Mouse (Mus musculus) MEL (cell line): ENCODE results near the gene Agrn. TPM values are rescaled to one million over a fixed set of nuclear protein-coding genes. Genes with fewer than 3 reads are reported as not detected.

Experiments used
- DNase-seq: peaks from one replicate; pipeline ENCODE4 v3.0.0; 2011; ENCODE audit warnings: low read depth, low spot score
- H3K27ac ChIP-seq: 2 replicates; pipeline ENCODE4 v1.5.1; 2012; ENCODE audit warnings: low read depth, mild to moderate bottlenecking, control low read depth, low read length, moderate library complexity; ENCODE audit not compliant: control insufficient read depth
- H3K27me3 ChIP-seq, 2 experiments: fragments of 150-350 bp in 1 of 2; sonication (generic) in 1 of 2; 2 replicates each; pipeline ENCODE4 v1.6.1; 2012; ENCODE audit warnings: low read length in 2 of 2, mild to moderate bottlenecking in 2 of 2, improper control_type of control experiment in 1 of 2, moderate library complexity in 1 of 2; ENCODE audit not compliant: insufficient read depth in 2 of 2, control insufficient read depth in 1 of 2
- H3K36me3 ChIP-seq, 2 experiments: 2 replicates each; pipeline ENCODE4 v1.6.1; 2012 to 2014; ENCODE audit warnings: low read length in 2 of 2, improper control_type of control experiment in 1 of 2, inconsistent platforms in 1 of 2, mild to moderate bottlenecking in 1 of 2; ENCODE audit not compliant: insufficient read depth in 2 of 2, control insufficient read depth in 1 of 2
- H3K4me1 ChIP-seq, 2 experiments: fragments of 150-350 bp in 1 of 2; sonication (generic) in 1 of 2; 2 replicates each; pipeline ENCODE4 v1.6.1; 2012; ENCODE audit warnings: low read length in 2 of 2, improper control_type of control experiment in 1 of 2, mild to moderate bottlenecking in 1 of 2; ENCODE audit not compliant: insufficient read depth in 2 of 2, control insufficient read depth in 1 of 2
- H3K4me3 ChIP-seq, 2 experiments: fragments of 150-350 bp in 1 of 2; sonication (generic) in 1 of 2; 2 replicates each; pipeline ENCODE4 v1.5.1; 2012; ENCODE audit warnings: low read depth in 2 of 2, low read length in 2 of 2, mild to moderate bottlenecking in 2 of 2, moderate library complexity in 2 of 2, control low read depth in 1 of 2, improper control_type of control experiment in 1 of 2; ENCODE audit not compliant: control insufficient read depth in 1 of 2, insufficient read depth in 1 of 2
- H3K79me2 ChIP-seq: 2 replicates; pipeline ENCODE4 v1.6.1; 2012; ENCODE audit warnings: mild to moderate bottlenecking, low read length, moderate library complexity; ENCODE audit not compliant: control insufficient read depth, poor library complexity, insufficient read depth
- H3K9ac ChIP-seq: 2 replicates; pipeline ENCODE4 v1.6.1; 2012; ENCODE audit warnings: low read depth, mild to moderate bottlenecking, control low read depth, low read length, moderate library complexity; ENCODE audit not compliant: control insufficient read depth, poor library complexity, severe bottlenecking
- H3K9me3 ChIP-seq: fragments of 150-350 bp; sonication (generic); replicated peaks from 2 replicates; pipeline ENCODE4 v1.6.1; 2012; ENCODE audit warnings: mild to moderate bottlenecking, low read length, improper control_type of control experiment, moderate library complexity; ENCODE audit not compliant: insufficient read depth
- BHLHE40 ChIP-seq: IDR thresholded peaks from 2 replicates; pipeline ENCODE4 v1.6.1; 2012; ENCODE audit warnings: low read depth, mild to moderate bottlenecking, inconsistent platforms, low read length, improper control_type of control experiment, borderline replicate concordance
- CHD1 ChIP-seq: IDR thresholded peaks from 2 replicates; pipeline ENCODE4 v1.6.1; 2012; ENCODE audit warnings: low read depth, mild to moderate bottlenecking, inconsistent platforms, low read length, improper control_type of control experiment
- CHD2 ChIP-seq: IDR thresholded peaks from 2 replicates; pipeline ENCODE4 v1.6.1; 2011; ENCODE audit warnings: low read length, improper control_type of control experiment
- CTCF ChIP-seq, 3 experiments: IDR thresholded peaks in 2 of 3; conservative IDR thresholded peaks in 1 of 3; 2 replicates each; pipeline ENCODE4 v1.5.1; 2011 to 2012; ENCODE audit warnings: low read length in 3 of 3, low read depth in 2 of 3, mild to moderate bottlenecking in 2 of 3, improper control_type of control experiment in 1 of 3, inconsistent platforms in 1 of 3, mixed read lengths in 1 of 3, moderate library complexity in 1 of 3; ENCODE audit not compliant: control insufficient read depth in 1 of 3, insufficient read depth in 1 of 3, poor library complexity in 1 of 3, severe bottlenecking in 1 of 3
- E2F4 ChIP-seq: IDR thresholded peaks from 2 replicates; pipeline ENCODE4 v1.6.1; 2011; ENCODE audit warnings: low read depth, low read length, improper control_type of control experiment, borderline replicate concordance
- ELF1 ChIP-seq: IDR thresholded peaks from 2 replicates; pipeline ENCODE4 v1.6.1; 2014; ENCODE audit warnings: low read depth, mild to moderate bottlenecking, inconsistent platforms, low read length, improper control_type of control experiment, moderate library complexity
- EP300 ChIP-seq, 2 experiments: IDR thresholded peaks; 2 replicates each; pipeline ENCODE4 v1.6.1; 2011; ENCODE audit warnings: improper control_type of control experiment in 2 of 2, low read length in 2 of 2, low read depth in 1 of 2, mild to moderate bottlenecking in 1 of 2
- ETS1 ChIP-seq: IDR thresholded peaks from 2 replicates; pipeline ENCODE4 v1.6.1; 2012; ENCODE audit warnings: low read depth, mild to moderate bottlenecking, inconsistent platforms, low read length, improper control_type of control experiment, moderate library complexity
- GABPA ChIP-seq: IDR thresholded peaks from 2 replicates; pipeline ENCODE4 v1.6.1; 2012; ENCODE audit warnings: low read depth, mild to moderate bottlenecking, inconsistent platforms, low read length, improper control_type of control experiment, moderate library complexity
- HCFC1 ChIP-seq: IDR thresholded peaks from 2 replicates; pipeline ENCODE4 v1.6.1; 2012; ENCODE audit warnings: low read depth, mild to moderate bottlenecking, inconsistent platforms, low read length, improper control_type of control experiment, moderate library complexity
- JUND ChIP-seq: IDR thresholded peaks from 2 replicates; pipeline ENCODE4 v1.6.1; 2011; ENCODE audit warnings: low read depth, mild to moderate bottlenecking, improper control_type of control experiment, low read length
- MAFK ChIP-seq: IDR thresholded peaks from 2 replicates; pipeline ENCODE4 v1.6.1; 2011; ENCODE audit warnings: low read depth, mild to moderate bottlenecking, low read length, improper control_type of control experiment, borderline replicate concordance
- MAX ChIP-seq: IDR thresholded peaks from 2 replicates; pipeline ENCODE4 v1.6.1; 2011; ENCODE audit warnings: low read length, improper control_type of control experiment
- MAZ ChIP-seq: IDR thresholded peaks from 2 replicates; pipeline ENCODE4 v1.6.1; 2012; ENCODE audit warnings: low read depth, mild to moderate bottlenecking, inconsistent platforms, low read length, improper control_type of control experiment
- MEF2A ChIP-seq: IDR thresholded peaks from 2 replicates; pipeline ENCODE4 v1.6.1; 2014; ENCODE audit warnings: low read depth, mild to moderate bottlenecking, inconsistent platforms, low read length, improper control_type of control experiment; ENCODE audit not compliant: poor library complexity, insufficient replicate concordance, severe bottlenecking; ENCODE audit errors: extremely low read depth
- MXI1 ChIP-seq: IDR thresholded peaks from 2 replicates; pipeline ENCODE4 v1.6.1; 2011; ENCODE audit warnings: mild to moderate bottlenecking, low read depth, low read length, improper control_type of control experiment
- MYB ChIP-seq: IDR thresholded peaks from 2 replicates; pipeline ENCODE4 v1.6.1; 2011; ENCODE audit warnings: mild to moderate bottlenecking, low read depth, low read length, improper control_type of control experiment
- MYC ChIP-seq: IDR thresholded peaks from 2 replicates; pipeline ENCODE4 v1.6.1; 2011; ENCODE audit warnings: low read depth, mild to moderate bottlenecking, low read length, improper control_type of control experiment, moderate library complexity
- NELFE ChIP-seq: IDR thresholded peaks from 2 replicates; pipeline ENCODE4 v1.6.1; 2011; ENCODE audit warnings: low read depth, low read length, improper control_type of control experiment
- POLR2A ChIP-seq, 2 experiments: IDR thresholded peaks; 2 replicates each; pipeline ENCODE4 v1.6.1; 2011 to 2012; ENCODE audit warnings: low read length in 2 of 2, mild to moderate bottlenecking in 2 of 2, control low read depth in 1 of 2, improper control_type of control experiment in 1 of 2, low read depth in 1 of 2, moderate library complexity in 1 of 2; ENCODE audit not compliant: control insufficient read depth in 1 of 2, insufficient read depth in 1 of 2, poor library complexity in 1 of 2
- POLR2AphosphoS2 ChIP-seq: IDR thresholded peaks from 2 replicates; pipeline ENCODE4 v1.6.1; 2011; ENCODE audit warnings: low read length, improper control_type of control experiment
- POLR2AphosphoS5 ChIP-seq: IDR thresholded peaks from 2 replicates; pipeline ENCODE4 v1.6.1; 2012; ENCODE audit warnings: low read depth, borderline replicate concordance, mild to moderate bottlenecking, inconsistent platforms, low read length, moderate library complexity, mixed read lengths
- RAD21 ChIP-seq: IDR thresholded peaks from 2 replicates; pipeline ENCODE4 v1.6.1; 2011; ENCODE audit warnings: mild to moderate bottlenecking, low read depth, low read length, improper control_type of control experiment
- SIN3A ChIP-seq: IDR thresholded peaks from 2 replicates; pipeline ENCODE4 v1.6.1; 2012; ENCODE audit warnings: low read length, improper control_type of control experiment, inconsistent platforms
- SMC3 ChIP-seq: IDR thresholded peaks from 2 replicates; pipeline ENCODE4 v1.6.1; 2011; ENCODE audit warnings: low read depth, low read length, improper control_type of control experiment
- TAL1 ChIP-seq: IDR thresholded peaks from 2 replicates; pipeline ENCODE4 v1.6.1; 2012; ENCODE audit warnings: mild to moderate bottlenecking, inconsistent platforms, low read length, moderate library complexity, mixed read lengths
- TBP ChIP-seq: IDR thresholded peaks from 2 replicates; pipeline ENCODE4 v1.8.0; 2011; ENCODE audit warnings: low read depth, low read length, improper control_type of control experiment
- TCF12 ChIP-seq: IDR thresholded peaks from 2 replicates; pipeline ENCODE4 v1.6.1; 2014; ENCODE audit warnings: low read depth, mild to moderate bottlenecking, inconsistent platforms, low read length, improper control_type of control experiment, moderate library complexity
- UBTF ChIP-seq: IDR thresholded peaks from 2 replicates; pipeline ENCODE4 v1.6.1; 2012; ENCODE audit warnings: low read depth, mild to moderate bottlenecking, inconsistent platforms, low read length, improper control_type of control experiment, moderate library complexity, borderline replicate concordance; ENCODE audit not compliant: insufficient read depth
- USF1 ChIP-seq: IDR thresholded peaks from 2 replicates; pipeline ENCODE4 v1.6.1; 2014; ENCODE audit warnings: low read depth, mild to moderate bottlenecking, inconsistent platforms, low read length, improper control_type of control experiment, moderate library complexity
- USF2 ChIP-seq, 2 experiments: IDR thresholded peaks; 2 replicates each; pipeline ENCODE4 v1.6.1; 2011 to 2012; ENCODE audit warnings: improper control_type of control experiment in 2 of 2, low read length in 2 of 2, borderline replicate concordance in 1 of 2, inconsistent platforms in 1 of 2, low read depth in 1 of 2, mild to moderate bottlenecking in 1 of 2; ENCODE audit not compliant: insufficient read depth in 1 of 2
- ZC3H11A ChIP-seq: IDR thresholded peaks from 2 replicates; pipeline ENCODE4 v1.6.1; 2012; ENCODE audit warnings: low read depth, mild to moderate bottlenecking, inconsistent platforms, low read length, improper control_type of control experiment
- ZKSCAN1 ChIP-seq: IDR thresholded peaks from 2 replicates; pipeline ENCODE4 v1.6.1; 2012; ENCODE audit warnings: low read depth, mild to moderate bottlenecking, inconsistent platforms, low read length, improper control_type of control experiment, moderate library complexity
- ZMIZ1 ChIP-seq: IDR thresholded peaks from 2 replicates; pipeline ENCODE4 v1.6.1; 2012; ENCODE audit warnings: low read depth, mild to moderate bottlenecking, inconsistent platforms, low read length, improper control_type of control experiment, moderate library complexity
- polyA plus RNA-seq, 2 experiments: library from polyadenylated mRNA; stranded (reverse) in 1 of 2; unstranded in 1 of 2; fragments of >175 nt in 1 of 2; fragments of >200 nt in 1 of 2; gene quantifications; 2 replicates each; pipeline versions ENCODE4 v1.2.1 to v1.2.4; 2012; ENCODE audit warnings: low replicate concordance in 2 of 2, low read depth in 1 of 2; ENCODE audit not compliant: insufficient read length in 2 of 2, insufficient read depth in 1 of 2, missing spikeins in 1 of 2
- total RNA-seq: library from RNA; depleted of rRNA; stranded (reverse); fragments of 300-350 nt; gene quantifications from 2 replicates; pipeline ENCODE4 v1.2.3, GENCODE M21; 2012

Gene Agrn
- total and polyA plus RNA-seq, 3 experiments, result 19.3 to 43.0 TPM; not detected in 1

DNA sequence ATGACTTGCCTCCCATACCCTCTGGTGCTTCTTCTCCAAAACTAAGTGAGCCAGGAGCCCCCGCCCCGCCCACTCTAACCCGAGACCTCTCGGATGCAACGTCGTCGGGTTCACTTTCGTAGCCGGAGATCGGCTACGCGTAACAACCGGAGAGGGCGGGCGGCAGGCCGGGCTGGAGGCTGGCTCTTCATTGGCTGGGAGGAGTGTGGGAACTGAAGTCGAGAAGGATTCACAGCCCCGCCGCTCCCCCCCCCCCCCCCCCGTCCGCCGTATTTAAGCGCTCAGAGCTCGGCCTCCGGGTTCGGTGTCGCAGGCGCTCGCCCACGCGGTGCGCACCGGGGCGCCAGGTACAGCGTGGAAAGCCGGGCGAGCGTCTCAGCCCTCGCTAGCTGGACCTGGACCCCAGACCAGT, 5.7 kb upstream of the Agrn start, which contains the start of gene AW011738 (continued):
- TF ChIP-seq ETS1, result peak; percentile 47; the same call in 1 of the 2 replicates
- TF ChIP-seq TAL1, result no peak
- no peak for TF ChIP-seq GABPA
- peak; percentile 78 for TF ChIP-seq NELFE

DNA sequence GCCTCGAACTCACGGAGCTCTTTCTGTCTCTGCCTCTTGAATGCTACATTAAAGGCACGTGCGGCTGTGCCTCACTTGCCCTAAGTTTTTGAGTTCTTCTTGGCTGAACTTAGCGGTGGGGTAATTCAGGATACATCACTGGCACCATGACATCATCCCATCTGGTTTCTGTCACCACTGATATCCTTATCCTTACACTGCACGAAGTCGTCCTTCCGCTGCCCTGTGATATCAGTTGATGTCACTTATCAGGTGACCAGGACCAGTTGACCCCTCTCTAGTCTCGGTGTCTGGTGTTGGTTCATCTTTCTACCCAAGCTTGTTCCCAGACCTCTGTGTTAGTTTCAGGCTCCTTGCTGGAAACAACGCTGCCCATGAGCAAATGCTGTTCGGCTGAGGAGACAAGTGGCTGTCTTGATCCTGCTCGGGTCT, 5.2 kb upstream of the Agrn start:
- H3K9ac ChIP-seq, result peak overlapping the region; percentile 49
- no peaks in the 10 kb centered on the region for H3K9me3 ChIP-seq
- peaks cover 0 to 9% of the 10 kb centered on the region in 2 experiments; a peak in 2 of 4 replicates for H3K36me3 ChIP-seq
- H3K4me3 ChIP-seq, result peak overlapping the region; percentile 36 to 56
- H3K27ac ChIP-seq, result peak overlapping the region; percentile 93
- DNase-seq, result peak; percentile 91
- peaks cover 6 to 24% of the 10 kb centered on the region in 2 experiments; a peak in 3 of 4 replicates for H3K4me1 ChIP-seq
- H3K79me2 ChIP-seq, result peaks cover 15% of the 10 kb centered on the region
- H3K27me3 ChIP-seq, result no peaks in the 10 kb centered on the region
- TF ChIP-seq HCFC1 (0 out of 2 replicates have a peak, but pooled peaks have one; percentile 33), MXI1 (peak; percentile 89), BHLHE40 (peak; percentile 99), CHD1 (0 out of 2 replicates have a peak, but pooled peaks have one; percentile 45), POLR2A (IDR thresholded peaks at IDR 0.05; ENCODE audit: control insufficient read depth in 1 of 2, insufficient read depth in 1 of 2, low read depth in 1 of 2, low read length in 2 of 2, poor library complexity in 1 of 2) (no peak), SIN3A (peak; percentile 90), JUND (peak; percentile 71; the same call in 1 of the 2 replicates), UBTF (no peak), NELFE (no peak; the same call in none of the 2 replicates), MYB (no peak), MAFK (no peak; the same call in 1 of the 2 replicates), POLR2AphosphoS2 (no peak), POLR2AphosphoS5 (no peak), ZMIZ1 (no peak), MAZ (peak; percentile 71), TBP (peak; percentile 88), USF2 (IDR thresholded peaks at IDR 0.05; ENCODE audit: borderline replicate concordance in 1 of 2, insufficient read depth in 1 of 2, low read depth in 1 of 2, low read length in 2 of 2) (no peak), MAX (peak; percentile 94), CHD2 (no peak), ZKSCAN1 (no peak), TAL1 (peak; percentile 96), E2F4 (peak; percentile 34; the same call in 1 of the 2 replicates), ELF1 (no peak), EP300 (IDR thresholded peaks at IDR 0.05; ENCODE audit: low read depth in 1 of 2, low read length in 2 of 2) (peak; percentile 94 to 98), GABPA (no peak), ZC3H11A (no peak), CTCF (IDR thresholded peaks at IDR 0.05 in 2 of 3, conservative IDR thresholded peaks at IDR 0.05 in 1 of 3; ENCODE audit: control insufficient read depth in 1 of 3, insufficient read depth in 1 of 3, low read depth in 2 of 3, low read length in 3 of 3, poor library complexity in 1 of 3, severe bottlenecking in 1 of 3) (no peak), MYC (peak; percentile 90), ETS1 (peak; percentile 100), TCF12 (peak; percentile 99), MEF2A (0 out of 2 replicates have a peak, but pooled peaks have one; percentile 36), RAD21 (no peak), USF1 (peak; percentile 84), SMC3 (no peak)
